9 mouse cellular contexts compared by ENCODE assay signal in the genomic region with DNA sequence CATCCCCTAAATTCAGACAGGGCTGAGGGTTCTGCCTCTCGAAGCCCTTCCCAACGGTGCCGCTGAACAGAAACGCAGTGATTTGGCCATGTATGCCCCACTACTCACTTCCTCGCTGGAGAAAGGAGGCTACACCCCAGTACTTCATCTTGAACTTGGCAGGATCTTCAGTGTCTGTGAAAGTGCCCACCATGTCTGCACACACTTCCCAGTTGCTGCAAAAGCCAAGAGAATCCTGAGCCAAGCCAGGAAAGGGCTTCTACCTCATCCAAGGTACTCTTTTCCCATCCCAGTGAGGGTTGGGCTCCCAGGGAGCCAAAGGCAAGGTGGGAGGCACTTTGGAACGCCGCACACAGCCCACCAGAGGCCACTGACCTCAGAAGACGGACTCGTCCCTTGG. TPM values are rescaled to one million over a fixed set of nuclear protein-coding genes. Genes with fewer than 3 reads are reported as not detected.
DNase-seq lines count a peak whose midpoint lies in the region; ATAC-seq and TF ChIP-seq lines count a peak whose summit lies in the region.
"Had no signal": no experiment of that assay in that cellular context is flagged by ENCODE, and none has a peak within 500 bp of the region (broad histone marks: within the 10 kb centered on the region; RNA-seq: fewer than 3 reads in every experiment).

No protein-coding gene starts in this region.

- no peak for TF ChIP-seq CTCF in testis, adult 2 months (IDR thresholded peaks at IDR 0.05; ENCODE audit: control insufficient read depth, insufficient read depth, insufficient replicate concordance, low read depth, low read length)
- no peak for TF ChIP-seq CTCF in liver, embryonic 14.5 days (IDR thresholded peaks at IDR 0.05; ENCODE audit: low read depth)

- no peak for ATAC-seq in erythroblast, adult 5-6 weeks (replicated peaks; ENCODE audit: low FRiP score, poor library complexity, severe bottlenecking)
- no peak for ATAC-seq in liver, embryonic 14.5 days (ENCODE audit: insufficient read depth)

- no peaks in the 10 kb centered on the region for H3K4me1 ChIP-seq in erythroblast, embryonic 14.5 days (ENCODE audit: control insufficient read depth)
- peaks cover 17% of the 10 kb centered on the region for H3K4me1 ChIP-seq in testis, adult 2 months (ENCODE audit: control insufficient read depth, insufficient read depth, low read length)
- 0 out of 4 replicates have a peak, but pooled peaks cover 0 to 2% of the 10 kb centered on the region in 2 experiments for H3K4me1 ChIP-seq in liver, embryonic 14.5 days (replicated peaks; ENCODE audit: control insufficient read depth in 2 of 2, insufficient read depth in 2 of 2, low read length in 1 of 2)

- no peaks in the 10 kb centered on the region for H3K36me3 ChIP-seq in erythroblast, embryonic 14.5 days (ENCODE audit: control insufficient read depth)
- no peaks in the 10 kb centered on the region for H3K36me3 ChIP-seq in testis, adult 2 months (ENCODE audit: control insufficient read depth, insufficient read depth, low read length)
- no peaks in the 10 kb centered on the region for H3K36me3 ChIP-seq in liver, embryonic 14.5 days (replicated peaks; ENCODE audit: control insufficient read depth, insufficient read depth, low read depth)

- TF ChIP-seq POLR2A in testis, adult 2 months (IDR thresholded peaks at IDR 0.05; ENCODE audit: control insufficient read depth, low read depth, low read length): no peak

- DNase-seq in testis, postnatal 10 days (ENCODE audit: low spot score): no peak
- DNase-seq in liver, embryonic 14.5 days (ENCODE audit: low read depth in 3 of 3, low spot score in 3 of 3): no peak
- DNase-seq in MN1 (ENCODE audit: low spot score): no peak
- DNase-seq in frontal cortex, postnatal 10 days (ENCODE audit: low spot score in 2 of 2): no peak
- no peak for DNase-seq in layer of hippocampus, adult 9-10 months (ENCODE audit: low spot score)

- peak overlapping the region; percentile 55 for H3K4me3 ChIP-seq in erythroblast, embryonic 14.5 days (replicated peaks)
- H3K4me3 ChIP-seq in testis, adult 2 months (ENCODE audit: control insufficient read depth, low read depth, low read length): peak overlapping the region; percentile 87
- peak overlapping the region; percentile 43 to 67 for H3K4me3 ChIP-seq in liver, embryonic 14.5 days (ENCODE audit: insufficient read depth in 1 of 2, low read depth in 2 of 2, low read length in 2 of 2)

- WGBS in liver, embryonic 14.5 days (ENCODE audit: insufficient replicate concordance): 20% methylated on average over 9 of the region's 9 CpGs

- peak overlapping the region; percentile 47 for H3K9ac ChIP-seq in liver, embryonic 14.5 days (replicated peaks)

- peak overlapping the region; percentile 8; the same call in 1 of the 2 replicates for H3K4me2 ChIP-seq in liver, embryonic 14.5 days (ENCODE audit: low read depth)

- no peak for TF ChIP-seq EP300 in liver, embryonic 14.5 days (IDR thresholded peaks at IDR 0.05; ENCODE audit: low read depth)

- peak overlapping the region; percentile 30; the same call in 1 of the 2 replicates for H3K27ac ChIP-seq in testis, adult 2 months (ENCODE audit: control insufficient read depth, insufficient read depth, low read depth, low read length)
- H3K27ac ChIP-seq in liver, embryonic 14.5 days: no peak overlapping the region

- H3K9me3 ChIP-seq in erythroblast, embryonic 14.5 days (ENCODE audit: control insufficient read depth, low read length): no peaks in the 10 kb centered on the region
- no peaks in the 10 kb centered on the region for H3K9me3 ChIP-seq in liver, embryonic 14.5 days (ENCODE audit: control insufficient read depth, low read length)

- H3K27me3 ChIP-seq in erythroblast, embryonic 14.5 days (ENCODE audit: control insufficient read depth): peaks cover 29% of the 10 kb centered on the region
- H3K27me3 ChIP-seq in testis, adult 2 months (ENCODE audit: control insufficient read depth, insufficient read depth, low read length): no peaks in the 10 kb centered on the region
- H3K27me3 ChIP-seq in liver, embryonic 14.5 days (ENCODE audit: control insufficient read depth, insufficient read depth, low read length): peaks cover 18% of the 10 kb centered on the region

RNA-seq across cellular contexts. Expression of gene Rbp4, which starts 1.2 kb away (rescaled TPM):
- 0.58 and 0.82 TPM in 2 replicates for polyA plus RNA-seq in erythroblast, embryonic 14.5 days (2012)
- not detected in 2 replicates for total RNA-seq in erythroblast, adult 5-6 weeks (2015; ENCODE audit: low replicate concordance)
- total RNA-seq in erythroblast, adult 5-6 weeks (2017; ENCODE audit: low replicate concordance): not detected in 2 replicates
- 10.4 and 13.4 TPM in 2 replicates for polyA plus RNA-seq in testis, adult 2 months (2012; rRNA removed)
- 690 and 801 TPM in 2 replicates for polyA plus RNA-seq in liver, embryonic 14.5 days (2012; rRNA removed)
- 1,536 and 1,785 TPM in 2 replicates for polyA plus RNA-seq in liver, embryonic 14.5 days (2014; fragmentation: Nextera tagmentation; extraction: Ambion mirVana)

RNA-seq across cellular contexts. Expression of gene Pde6c, which starts 8.7 kb away (rescaled TPM):
- not detected in 2 replicates for polyA plus RNA-seq in erythroblast, embryonic 14.5 days (2012)
- total RNA-seq in erythroblast, adult 5-6 weeks (2015; ENCODE audit: low replicate concordance): not detected in 2 replicates
- not detected in 2 replicates for total RNA-seq in erythroblast, adult 5-6 weeks (2017; ENCODE audit: low replicate concordance)
- 0.05 and 0.12 TPM in 2 replicates for polyA plus RNA-seq in testis, adult 2 months (2012; rRNA removed)
- 2.1 and 4.1 TPM in 2 replicates for polyA plus RNA-seq in liver, embryonic 14.5 days (2012; rRNA removed)
- 4.2 TPM in 2 replicates for polyA plus RNA-seq in liver, embryonic 14.5 days (2014; fragmentation: Nextera tagmentation; extraction: Ambion mirVana)
- polyA plus RNA-seq: gonadal fat pad, adult 2 months had no signal

RNA-seq across cellular contexts. Expression of gene Ffar4, which starts 27.1 kb away (rescaled TPM):
- polyA plus RNA-seq in erythroblast, embryonic 14.5 days (2012): not detected in 2 replicates
- total RNA-seq in erythroblast, adult 5-6 weeks (2015; ENCODE audit: low replicate concordance): not detected in 2 replicates
- not detected in 2 replicates for total RNA-seq in erythroblast, adult 5-6 weeks (2017; ENCODE audit: low replicate concordance)
- polyA plus RNA-seq in testis, adult 2 months (2012; rRNA removed): 1.6 and 2.2 TPM in 2 replicates
- 0.04 and 0.07 TPM in 2 replicates for polyA plus RNA-seq in liver, embryonic 14.5 days (2012; rRNA removed)
- not detected in 2 replicates for polyA plus RNA-seq in liver, embryonic 14.5 days (2014; fragmentation: Nextera tagmentation; extraction: Ambion mirVana)

Comparison
In these comparisons a context has a peak if more than half of its experiments do, and no peak if none do; other contexts are left out.
1. RNA of gene Rbp4, which starts 1.2 kb away (polyA plus RNA-seq): 690 to 1,785 TPM in liver, embryonic 14.5 days; 10.4 to 13.4 TPM in testis, adult 2 months and 0.58 to 0.82 TPM in erythroblast, embryonic 14.5 days; every median in the first group is over 10 times any median in the second.
2. Peak in every context shown above with its lines, with median percentiles within 50 percentile points of each other: H3K4me3 ChIP-seq.